Mouse (Mus musculus) heart, adult 9 months (tissue): ENCODE data around the gene Itpr2.

Experiments used
- DNase-seq, 2 experiments: peaks; one replicate each; pipeline ENCODE4 v3.0.0; 2022; ENCODE audit warnings: low spot score in 2 of 2

Itpr2 gene

GRCm38 (mm10) chr6:146110832-146111741 lies 390.9 kb downstream of the Itpr2 start:
- no peak for DNase-seq

- DNase-seq = no peak
Observed at GRCm38 (mm10) chr6:146110425-146110824, 391.6 kb downstream of the Itpr2 start.

- DNase-seq = no peak
Observed at GRCm38 (mm10) chr6:146108695-146109094, 393.3 kb downstream of the Itpr2 start.

GRCm38 (mm10) chr6:146107117-146107832 lies 394.7 kb downstream of the Itpr2 start:
- DNase-seq = peak in 1 of 2 experiments; percentile 5

GRCm38 (mm10) chr6:146083056-146083961 lies 418.7 kb downstream of the Itpr2 start:
- no peak for DNase-seq

GRCm38 (mm10) chr6:146082476-146082875 lies 419.5 kb downstream of the Itpr2 start:
- DNase-seq = no peak

GRCm38 (mm10) chr6:146081578-146081977 lies 420.4 kb downstream of the Itpr2 start:
- no peak for DNase-seq

GRCm38 (mm10) chr6:146080546-146081512 lies 421.2 kb downstream of the Itpr2 start:
- DNase-seq = no peak

- DNase-seq = peak; percentile 16 to 22
Observed at GRCm38 (mm10) chr6:146079734-146080443, 422.1 kb downstream of the Itpr2 start.

GRCm38 (mm10) chr6:146079261-146079660 lies 422.8 kb downstream of the Itpr2 start:
- DNase-seq = peak; percentile 72 to 82

GRCm38 (mm10) chr6:146078136-146078535 lies 423.9 kb downstream of the Itpr2 start:
- no peak for DNase-seq

- no peak for DNase-seq
Observed at GRCm38 (mm10) chr6:146077124-146077889, 424.7 kb downstream of the Itpr2 start.

- DNase-seq = no peak
Observed at GRCm38 (mm10) chr6:146072842-146073241, 429.2 kb downstream of the Itpr2 start.

GRCm38 (mm10) chr6:146071883-146072282 lies 430.1 kb downstream of the Itpr2 start:
- DNase-seq = no peak
